In the genomic region with DNA sequence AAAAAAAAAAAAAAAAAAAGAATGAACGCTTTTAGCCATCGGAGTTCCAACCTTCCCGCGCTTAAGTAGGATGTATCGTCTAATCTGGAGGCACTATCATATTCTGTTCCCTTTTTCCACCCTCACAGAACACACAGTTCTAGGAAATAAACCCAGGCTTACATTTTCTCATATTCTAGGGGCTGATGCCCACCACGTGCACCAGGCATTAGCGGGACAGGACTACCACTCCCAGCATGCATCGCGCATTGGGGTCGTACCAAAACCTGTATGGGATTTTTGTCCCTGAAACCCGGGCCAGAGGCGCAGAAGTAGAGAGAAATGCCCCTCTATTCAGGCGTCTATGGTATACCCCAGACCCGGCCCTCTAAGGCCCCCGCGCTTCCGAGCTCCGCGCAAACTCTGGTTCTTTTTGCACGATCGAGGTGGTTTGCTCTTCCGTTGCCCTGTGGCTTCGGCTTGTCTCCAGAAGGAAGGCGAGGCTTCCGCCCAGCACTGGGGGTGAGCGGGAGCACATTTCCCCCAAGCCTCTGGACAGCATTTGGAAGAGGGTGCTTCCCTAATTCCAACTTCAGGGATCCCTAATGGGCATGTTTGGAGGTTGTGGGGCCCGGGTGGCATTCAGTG, we compare ENCODE assay signal across 8 mouse cellular contexts. TPM values are rescaled to one million over a fixed set of nuclear protein-coding genes. Genes with fewer than 3 reads are reported as not detected.
DNase-seq lines count a peak whose midpoint lies in the region; ATAC-seq lines count a peak whose summit lies in the region.

A gene (plus strand): TSS at position 301 of the 627 bp plus-strand sequence.

- H3K36me3 ChIP-seq in hindbrain, embryonic 12.5 days = no peaks in the 10 kb centered on the region

- no peaks in the 10 kb centered on the region for H3K9me3 ChIP-seq in hindbrain, embryonic 12.5 days (replicated peaks)

- peak; percentile 85 for DNase-seq in NIH3T3 (ENCODE audit: low read depth)
- peak; percentile 82 for DNase-seq in cerebellum, adult 9-11 months
- DNase-seq in frontal cortex, postnatal 10 days (ENCODE audit: low spot score in 2 of 2) = peak; percentile 73 to 78
- DNase-seq in layer of hippocampus, postnatal 14 days (ENCODE audit: low spot score in 2 of 2) = peak; percentile 61 to 86
- DNase-seq in lung, postnatal 14 days = peak; percentile 68
- peak; percentile 34 for DNase-seq in retina, adult 2 months (ENCODE audit: low read depth, low spot score)
- peak; percentile 80 to 89 for DNase-seq in thymus, postnatal 36 days

- 0 out of 2 replicates have a peak, but pooled peaks cover 4% of the 10 kb centered on the region for H3K4me1 ChIP-seq in hindbrain, embryonic 12.5 days

- WGBS in hindbrain, embryonic 12.5 days = 19% methylated on average over 27 of the region's 27 CpGs

- 0 out of 2 replicates have a peak within 1 kb of the TSS, but pooled peaks have one; percentile 44 for H3K27ac ChIP-seq in hindbrain, embryonic 12.5 days

- peak within 1 kb of the TSS; percentile 65 for H3K4me2 ChIP-seq in hindbrain, embryonic 12.5 days (replicated peaks)

- H3K27me3 ChIP-seq in hindbrain, embryonic 12.5 days = no peaks in the 10 kb centered on the region

- H3K9ac ChIP-seq in hindbrain, embryonic 12.5 days = 0 out of 2 replicates have a peak within 1 kb of the TSS, but pooled peaks have one; percentile 38

- peak within 1 kb of the TSS; percentile 42 for H3K4me3 ChIP-seq in hindbrain, embryonic 12.5 days

- ATAC-seq in hindbrain, embryonic 12.5 days (ENCODE audit: low FRiP score) = peak; percentile 83

RNA-seq across cellular contexts. Expression of the gene that starts here (rescaled TPM):
- polyA plus RNA-seq in hindbrain, embryonic 12.5 days (2016; fragmentation: Nextera tagmentation; extraction: Ambion mirVana) = 369 and 378 TPM in 2 replicates
- total RNA-seq in layer of hippocampus, postnatal 14 days (2021) = 100 to 1,000 TPM; 380 to 412 TPM

Comparison
In these comparisons a context has a peak if more than half of its experiments do, and no peak if none do; other contexts are left out.
1. Peak in every context shown above with its lines: DNase-seq, ATAC-seq, H3K4me3 ChIP-seq and H3K27ac ChIP-seq.
2. DNase-seq: peak in every context shown above with its lines; median percentile 85 in NIH3T3; 84 in thymus, postnatal 36 days; 82 in cerebellum, adult 9-11 months; 76 in frontal cortex, postnatal 10 days; 74 in layer of hippocampus, postnatal 14 days; 68 in lung, postnatal 14 days; 34 in retina, adult 2 months.